Mouse (Mus musculus): Measurements from ENCODE around the gene Zc3h18. TPM values are rescaled to one million over a fixed set of nuclear protein-coding genes. Genes with fewer than 3 reads are reported as not detected.

Zc3h18 gene
- total RNA-seq (2022), result 10 to 100 TPM; 38.4 to 55.0 (median 47.0) TPM

DNA sequence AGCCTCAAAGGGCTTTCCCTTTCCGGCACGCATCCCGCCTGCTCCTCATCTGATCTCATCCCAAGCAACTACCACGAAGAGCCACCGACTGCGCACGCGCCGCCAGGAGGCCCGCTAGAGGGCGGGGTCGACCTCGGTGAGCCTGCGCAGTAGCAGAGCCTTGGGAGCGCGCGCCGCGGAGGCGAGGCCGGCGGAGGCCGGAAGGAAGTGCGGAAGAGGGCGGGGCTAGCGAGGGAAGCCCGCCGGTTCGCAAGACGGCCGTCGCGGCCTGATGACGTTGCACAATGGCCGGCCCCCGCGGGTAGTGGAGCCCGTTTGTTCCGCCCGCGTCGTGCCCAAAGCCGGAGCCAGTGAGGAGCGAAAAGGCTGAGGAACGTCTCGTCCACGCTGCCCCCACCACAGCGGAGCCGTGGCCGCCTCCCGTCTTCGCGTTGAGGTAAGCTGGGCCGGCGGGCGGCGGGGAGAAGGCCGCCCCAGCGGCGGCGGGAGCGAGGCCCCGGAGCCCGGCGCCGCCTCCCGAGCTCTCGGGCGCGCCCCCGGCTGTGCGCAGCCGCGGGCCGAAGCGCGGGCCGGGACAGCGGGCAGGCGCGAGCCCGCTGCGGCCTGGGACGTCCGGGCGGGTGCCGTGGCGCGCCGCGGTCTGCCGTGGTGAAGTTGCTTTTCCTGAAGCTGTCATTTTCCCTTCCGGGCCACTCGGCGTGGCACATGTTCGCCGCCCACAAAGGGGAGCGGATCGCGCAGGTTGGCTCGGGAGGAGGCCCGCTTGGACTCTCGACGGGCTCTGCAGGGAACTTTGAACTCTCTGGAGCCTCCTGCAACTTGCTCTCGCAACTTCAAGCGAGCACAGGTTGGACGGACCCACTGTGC, at the start of gene Zc3h18:
Zc3h18 (plus strand) TSS at position 245 of the 867 bp plus-strand sequence.
- DNase-seq, result peak; percentile 99

DNA sequence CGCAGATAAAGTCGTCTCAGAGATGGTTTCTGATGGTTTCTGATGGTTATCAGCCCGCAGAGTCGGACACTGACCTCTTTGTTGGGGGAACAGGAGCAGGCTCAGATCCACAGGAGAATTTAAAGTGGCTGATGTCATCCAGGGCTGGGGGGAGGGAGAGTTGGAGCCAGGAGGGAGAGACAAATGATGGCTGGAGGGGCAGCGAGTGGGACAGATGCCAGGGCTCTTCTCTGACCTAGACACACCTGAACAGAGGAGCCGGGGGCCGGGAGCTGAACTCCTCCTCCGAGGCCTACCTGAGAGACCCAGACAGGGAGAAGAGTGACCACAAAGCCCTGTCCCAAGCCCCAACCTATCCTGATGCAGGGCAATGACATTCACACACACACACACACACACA, 47.3 kb upstream of the Zc3h18 start:
- DNase-seq, result no peak

DNA sequence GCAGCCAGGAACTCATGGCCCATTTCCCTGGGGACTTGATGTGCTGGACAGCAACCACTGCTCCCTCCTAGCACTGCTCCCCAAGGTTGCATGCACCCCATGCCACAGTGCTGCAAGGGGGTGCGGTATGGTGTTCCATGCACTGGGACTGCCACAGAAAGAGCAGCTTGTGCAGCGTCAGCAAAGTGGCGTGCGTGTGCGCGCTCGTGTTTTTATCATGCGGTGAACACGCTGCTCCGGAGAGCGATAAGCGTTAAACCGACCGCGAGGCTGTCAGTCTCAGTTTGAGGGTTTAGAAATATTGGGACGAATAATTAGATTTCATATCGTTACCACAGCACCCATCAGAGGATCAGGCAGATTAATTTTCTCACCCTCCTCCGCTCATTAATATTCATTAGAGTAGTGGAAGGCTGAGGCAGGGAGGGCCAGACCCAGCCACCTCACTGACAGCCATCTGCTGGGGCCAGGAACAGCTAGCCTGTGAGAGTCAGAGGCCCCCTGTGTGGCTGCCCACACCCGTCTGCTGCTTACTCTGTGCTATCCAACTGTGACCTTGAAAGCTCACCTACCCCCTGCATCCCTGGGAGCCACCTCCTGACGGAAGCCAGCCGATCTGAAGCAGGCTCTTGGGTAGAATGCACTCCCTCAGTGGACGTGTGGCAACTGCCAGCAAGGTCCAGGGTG, 46.7 kb upstream of the Zc3h18 start:
- no peak for DNase-seq

DNA sequence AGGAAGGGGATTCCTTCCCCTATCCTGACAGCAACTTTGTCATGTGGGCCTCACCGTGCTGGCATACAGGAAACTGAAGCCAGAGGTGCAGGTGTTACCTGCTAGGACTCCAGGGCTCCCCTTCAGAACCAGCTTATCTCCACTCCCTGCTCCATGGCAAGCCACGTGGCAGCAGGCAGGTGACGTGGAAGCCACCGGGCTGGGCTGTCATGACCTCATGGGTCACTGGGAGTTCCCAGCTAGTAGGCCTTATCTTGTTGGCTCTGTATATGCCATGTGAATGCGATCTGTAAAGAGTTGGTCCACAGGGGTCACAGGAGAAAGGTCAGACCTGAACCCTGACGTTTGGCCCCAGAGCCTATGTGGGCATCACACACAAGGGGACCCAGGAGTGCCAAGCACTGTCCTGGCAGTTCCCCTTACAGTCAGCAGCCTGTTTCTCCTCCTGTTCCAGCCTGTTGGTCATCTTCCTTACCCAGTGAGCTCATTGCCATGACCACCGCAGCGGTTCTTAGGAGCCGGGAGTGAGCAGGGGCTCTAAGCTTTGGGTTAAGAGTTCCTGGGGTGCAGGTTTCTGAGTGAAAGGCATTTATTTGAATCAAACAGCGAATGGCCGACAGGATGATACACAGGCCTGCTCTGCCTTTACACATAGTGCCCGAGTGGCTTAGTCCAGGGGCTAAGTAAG, 45.8 kb upstream of the Zc3h18 start:
- no peak for DNase-seq

DNA sequence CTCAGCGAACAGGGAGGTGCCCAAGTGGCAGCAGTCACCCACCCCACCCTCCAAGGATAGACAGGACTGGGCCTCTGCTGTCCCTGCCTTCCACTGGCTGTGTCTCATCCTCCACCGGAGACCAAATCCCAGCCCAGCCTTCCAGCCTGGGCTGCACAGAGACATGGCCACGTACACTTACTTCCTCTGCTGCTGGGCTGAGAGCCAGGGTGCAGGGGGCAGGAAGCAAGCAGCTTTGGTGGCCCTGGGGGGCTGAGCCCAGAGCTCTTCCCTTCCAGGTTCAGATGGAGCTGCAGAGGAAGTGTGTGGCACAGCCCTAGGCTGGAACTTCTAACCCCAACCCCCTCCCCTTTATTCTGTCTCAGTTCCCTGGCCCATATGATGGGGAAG, 45.3 kb upstream of the Zc3h18 start:
- no peak for DNase-seq

DNA sequence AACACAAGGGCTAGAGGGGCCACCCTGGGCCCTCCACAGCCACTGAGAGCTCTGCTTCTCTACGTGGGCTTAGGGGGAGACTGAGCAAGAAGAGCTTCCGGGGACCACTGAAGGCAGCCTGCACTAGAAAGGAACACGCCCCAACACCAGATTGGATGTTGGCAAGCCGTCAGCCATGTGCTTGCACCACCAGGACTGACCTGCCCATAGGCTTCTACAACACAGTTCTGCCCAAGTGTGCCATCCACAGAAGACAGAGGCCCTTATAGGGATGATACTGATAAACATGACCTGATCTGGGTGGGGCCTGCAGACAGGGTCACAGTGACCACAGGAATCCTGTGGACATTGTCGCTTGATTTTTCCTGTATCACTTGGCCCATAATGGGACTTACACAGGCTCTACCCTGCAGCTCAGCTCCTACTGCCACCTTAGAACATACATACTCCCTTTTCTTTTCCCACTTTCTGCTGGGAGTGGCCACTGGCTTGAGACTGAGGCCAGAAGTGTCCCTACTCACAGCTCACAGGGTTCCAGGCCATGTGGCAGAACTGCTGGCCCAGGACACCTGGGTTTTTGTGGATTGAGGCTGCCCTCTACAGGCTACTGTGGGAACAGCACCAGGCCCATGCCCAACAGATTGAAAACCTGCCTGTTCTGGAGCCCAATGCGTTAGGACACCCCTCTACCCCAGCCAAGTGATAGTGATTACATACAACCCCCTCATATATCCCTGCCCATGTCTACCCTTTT, 43.5 kb upstream of the Zc3h18 start:
- peak; percentile 70 for DNase-seq

DNA sequence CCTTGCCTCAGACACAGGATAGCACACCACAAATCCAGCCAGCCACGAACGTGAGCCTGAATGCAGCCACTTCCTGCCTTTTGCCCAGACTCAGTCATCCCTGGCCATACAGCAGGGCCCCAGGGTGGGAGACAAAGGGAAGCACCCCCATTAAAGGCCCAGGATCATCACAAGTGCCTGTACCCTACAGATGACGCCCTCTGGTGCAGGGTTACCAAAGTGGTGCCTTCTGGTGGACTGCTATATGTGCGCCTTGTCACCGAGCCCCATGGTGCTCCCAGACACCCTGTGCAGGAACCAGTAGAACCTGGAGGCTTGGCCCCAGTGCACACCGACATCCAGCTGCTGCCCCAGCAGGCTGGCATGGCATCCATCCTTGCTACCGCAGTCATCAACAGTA, 42.9 kb upstream of the Zc3h18 start:
- DNase-seq, result no peak

DNA sequence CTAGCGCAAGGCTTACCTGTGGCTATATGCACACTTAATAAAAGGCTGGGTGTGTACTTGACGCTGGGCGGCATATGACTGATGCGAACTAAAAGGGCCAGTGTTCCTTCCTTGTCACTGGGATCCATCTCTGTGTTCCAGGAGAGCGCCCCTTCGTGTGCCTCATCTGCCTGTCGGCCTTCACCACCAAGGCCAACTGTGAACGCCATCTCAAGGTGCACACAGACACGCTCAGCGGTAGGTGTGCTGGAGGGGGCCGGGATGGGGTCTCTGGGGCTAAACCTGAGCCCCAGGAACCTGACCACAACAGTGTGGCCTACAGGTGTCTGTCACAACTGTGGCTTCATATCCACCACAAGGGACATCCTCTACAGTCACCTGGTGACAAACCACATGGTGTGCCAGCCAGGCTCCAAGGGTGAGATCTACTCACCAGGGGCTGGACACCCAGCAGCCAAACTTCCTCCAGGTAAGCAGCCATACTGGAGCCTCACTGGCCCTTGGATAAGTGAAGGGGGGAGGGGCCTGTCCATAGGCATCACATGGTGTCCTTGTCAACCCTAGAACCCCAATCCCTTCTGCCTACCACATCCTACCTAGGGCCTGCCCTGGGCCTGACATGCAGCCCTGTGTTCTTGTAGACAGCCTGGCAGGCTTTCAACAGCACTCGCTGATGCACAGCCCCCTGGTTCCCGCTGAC, 41.5 kb upstream of the Zc3h18 start:
- DNase-seq, result no peak

DNA sequence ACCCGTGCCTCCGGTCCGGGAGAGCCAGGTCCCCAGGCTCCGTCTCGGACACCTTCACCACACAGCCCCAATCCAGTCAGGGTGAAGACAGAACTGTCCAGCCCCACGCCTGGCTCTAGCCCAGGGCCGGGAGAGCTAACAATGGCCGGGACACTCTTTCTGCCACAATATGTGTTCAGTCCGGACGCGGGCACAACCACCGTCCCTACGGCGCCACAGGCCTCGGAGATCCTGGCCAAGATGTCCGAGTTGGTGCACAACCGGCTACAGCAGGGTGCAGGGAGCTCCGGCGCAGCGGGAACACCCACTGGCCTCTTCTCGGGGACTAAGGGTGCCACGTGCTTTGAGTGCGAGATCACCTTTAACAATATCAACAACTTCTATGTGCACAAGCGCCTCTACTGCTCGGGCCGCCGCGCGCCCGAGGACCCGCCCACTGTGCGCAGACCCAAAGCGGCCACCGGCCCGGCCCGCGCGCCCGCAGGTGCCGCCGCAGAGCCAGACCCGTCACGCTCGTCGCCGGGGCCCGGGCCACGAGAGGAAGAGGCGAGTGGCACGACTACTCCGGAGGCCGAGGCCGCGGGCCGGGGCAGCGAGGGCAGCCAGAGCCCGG, 40.7 kb upstream of the Zc3h18 start:
- no peak for DNase-seq

DNA sequence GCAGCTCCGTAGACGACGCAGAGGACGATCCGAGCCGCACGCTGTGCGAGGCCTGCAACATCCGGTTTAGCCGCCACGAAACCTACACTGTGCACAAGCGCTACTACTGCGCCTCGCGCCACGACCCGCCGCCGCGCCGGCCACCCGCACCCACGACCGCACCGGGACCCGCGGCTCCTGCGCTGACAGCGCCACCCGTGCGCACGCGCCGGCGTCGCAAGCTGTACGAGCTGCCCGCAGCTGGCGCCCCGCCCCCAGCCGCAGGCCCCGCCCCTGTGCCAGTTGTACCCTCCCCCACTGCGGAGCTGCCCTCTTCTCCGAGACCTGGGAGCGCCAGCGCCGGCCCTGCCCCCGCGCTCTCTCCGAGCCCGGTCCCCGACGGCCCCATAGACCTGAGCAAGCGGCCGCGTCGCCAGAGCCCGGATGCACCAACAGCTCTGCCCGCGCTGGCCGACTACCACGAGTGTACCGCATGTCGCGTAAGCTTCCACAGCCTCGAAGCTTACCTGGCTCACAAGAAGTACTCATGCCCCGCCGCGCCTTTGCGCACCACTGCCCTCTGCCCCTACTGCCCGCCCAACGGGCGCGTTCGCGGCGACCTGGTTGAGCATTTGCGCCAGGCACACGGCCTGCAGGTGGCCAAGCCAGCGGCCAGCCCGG, 40.0 kb upstream of the Zc3h18 start:
- DNase-seq, result no peak

DNA sequence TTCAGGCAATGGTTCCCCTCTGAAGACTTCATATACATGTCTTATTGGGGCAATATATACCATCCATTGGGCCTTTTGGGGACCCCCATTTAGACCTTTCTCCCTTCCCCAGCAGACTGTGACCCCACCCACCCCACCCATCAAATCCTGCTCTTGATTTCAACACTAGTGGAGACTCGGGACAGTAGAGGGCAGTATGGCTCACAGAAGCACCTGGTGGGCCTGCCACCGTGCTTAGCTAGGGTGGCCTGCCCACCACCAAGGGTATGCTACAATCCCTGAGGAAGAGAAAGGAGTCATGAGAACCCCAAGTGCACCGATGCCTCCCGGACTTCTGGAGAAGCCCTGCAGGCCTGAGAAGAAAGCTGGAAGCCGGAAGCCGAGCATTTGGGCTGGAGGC, 37.6 kb upstream of the Zc3h18 start:
- no peak for DNase-seq

DNA sequence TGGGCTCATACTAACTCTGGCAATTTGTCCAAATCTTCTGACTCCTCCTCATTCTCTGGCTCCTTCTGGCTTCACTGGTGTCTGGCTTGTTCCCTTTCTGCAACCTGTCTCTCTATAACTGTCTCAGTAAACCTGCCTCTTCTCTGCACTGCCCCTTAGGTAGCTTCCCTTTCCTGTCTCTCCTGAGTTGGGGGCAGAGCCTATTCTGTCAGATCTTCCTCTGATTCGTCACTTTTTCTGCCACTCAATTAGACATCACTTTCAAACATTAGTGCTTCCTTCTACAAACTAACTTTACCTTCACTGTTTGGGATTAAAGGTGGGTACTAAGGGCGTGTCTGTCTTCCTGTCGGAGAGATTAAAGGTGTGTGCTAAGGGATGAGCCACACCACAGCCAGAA, 35.6 kb upstream of the Zc3h18 start:
- DNase-seq, result no peak

DNA sequence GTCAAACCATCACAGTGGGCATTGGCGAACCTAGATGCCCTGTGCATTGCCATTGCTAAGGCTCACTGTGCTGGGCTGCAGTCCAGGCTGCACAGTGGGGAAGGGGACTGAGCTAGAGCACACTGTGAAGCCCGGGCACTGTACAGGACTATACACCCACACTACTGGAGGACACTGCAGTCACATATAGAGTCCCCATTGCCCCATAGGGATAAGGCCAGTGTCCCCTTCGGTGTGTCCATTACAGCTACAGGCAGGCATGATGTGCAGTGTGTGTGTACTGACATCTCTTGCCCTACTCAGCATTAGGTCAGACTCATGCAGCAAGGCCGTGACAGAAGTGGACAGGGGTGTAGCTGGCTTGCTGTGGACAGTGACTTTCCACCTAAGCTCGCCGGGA, 34.6 kb upstream of the Zc3h18 start:
- no peak for DNase-seq

DNA sequence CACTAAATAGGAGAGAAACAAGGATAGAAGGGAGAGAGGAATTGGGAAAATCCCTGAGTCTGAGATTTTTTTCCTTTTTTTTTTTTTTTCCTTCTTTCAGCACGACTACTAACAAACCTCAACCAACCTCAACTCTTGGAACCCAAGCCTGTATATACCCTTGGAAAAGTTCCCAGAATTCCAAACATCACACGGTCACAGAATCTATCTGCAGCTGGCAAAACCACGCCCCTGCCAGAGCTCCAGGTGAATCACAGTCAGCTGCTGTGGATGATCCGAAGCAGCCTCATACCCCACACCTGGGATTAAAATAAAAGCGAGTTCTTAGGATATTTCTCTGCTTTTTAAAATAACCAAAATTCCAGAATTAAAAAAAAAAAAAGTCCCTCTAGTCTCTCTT, 34.0 kb upstream of the Zc3h18 start:
- DNase-seq, result no peak

DNA sequence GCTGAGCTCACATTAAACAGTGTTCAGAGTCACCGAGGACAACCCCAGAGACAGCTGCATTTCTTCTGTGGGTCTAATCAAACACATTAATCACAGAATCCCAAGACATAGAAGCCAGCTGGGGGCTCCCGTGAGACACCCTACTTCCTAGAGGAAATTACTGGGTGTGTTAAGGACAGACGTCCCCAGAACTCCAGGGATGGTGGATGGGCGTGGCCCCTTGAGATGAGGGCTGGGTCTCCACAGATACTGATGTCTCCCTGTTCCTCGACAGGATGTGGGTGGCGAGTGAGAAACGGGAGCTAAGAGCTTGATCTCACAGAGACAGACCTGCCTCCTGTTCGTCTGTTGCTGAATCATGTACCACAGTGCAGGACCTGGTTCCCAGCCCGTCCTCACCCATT, 33.6 kb upstream of the Zc3h18 start:
- DNase-seq, result no peak

DNA sequence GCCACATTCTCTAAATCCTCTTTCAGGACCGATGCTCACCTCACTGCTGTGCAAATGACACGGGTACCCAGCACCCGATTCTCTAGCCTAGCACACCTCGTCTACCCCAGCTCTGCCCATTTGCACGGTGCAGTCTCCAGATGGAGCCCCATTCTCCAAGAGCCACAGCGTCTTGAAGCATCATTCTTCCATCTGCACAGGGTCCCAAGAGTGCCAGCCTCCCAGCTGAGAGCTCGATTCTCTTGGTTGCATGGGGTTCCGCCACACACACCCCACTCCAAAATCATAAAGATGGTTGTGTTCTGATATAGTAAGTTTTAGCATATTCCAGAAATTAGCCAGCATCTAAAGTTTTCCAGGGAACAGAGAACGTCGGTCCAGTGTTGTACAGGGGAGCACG, 33.1 kb upstream of the Zc3h18 start:
- no peak for DNase-seq

DNA sequence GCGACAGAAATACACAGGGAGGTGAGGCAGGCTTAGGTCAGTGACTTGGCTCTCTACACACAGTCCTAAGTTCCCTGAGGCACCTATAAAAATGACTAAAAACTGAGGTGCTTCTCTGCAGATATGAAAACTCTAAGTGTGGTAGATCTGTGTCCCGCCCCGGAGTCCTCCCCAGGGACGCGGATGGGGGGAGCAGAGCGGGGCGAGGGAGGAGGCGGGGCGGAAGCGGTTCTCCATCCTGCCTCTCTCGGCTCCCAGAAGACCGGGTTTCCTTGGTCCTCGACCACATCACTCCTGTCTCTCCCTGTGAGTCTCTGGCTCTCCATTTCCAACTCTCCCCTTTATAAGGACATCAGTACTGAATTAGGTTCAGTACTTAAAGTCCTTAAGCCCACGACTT, 32.7 kb upstream of the Zc3h18 start:
- no peak for DNase-seq

DNA sequence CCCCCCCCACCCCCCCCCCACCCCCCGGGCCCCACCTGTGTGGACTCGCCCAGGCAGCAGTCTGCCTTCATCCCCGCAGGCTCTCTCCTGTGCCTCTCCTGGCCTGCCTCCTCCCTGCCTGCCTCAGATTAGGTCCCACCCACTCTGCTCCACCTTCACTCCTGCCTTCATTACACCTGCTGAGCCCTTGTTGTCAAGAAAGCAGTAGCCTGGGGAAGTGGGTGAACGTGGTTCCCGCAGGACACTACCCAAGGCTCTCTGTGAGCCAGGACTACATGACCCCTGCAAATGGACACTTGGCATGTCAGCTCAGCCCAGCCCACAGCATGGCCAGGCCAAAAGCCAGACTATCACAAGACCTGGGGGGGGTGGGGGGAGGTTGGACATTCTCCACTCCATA, 32.2 kb upstream of the Zc3h18 start:
- DNase-seq, result no peak

DNA sequence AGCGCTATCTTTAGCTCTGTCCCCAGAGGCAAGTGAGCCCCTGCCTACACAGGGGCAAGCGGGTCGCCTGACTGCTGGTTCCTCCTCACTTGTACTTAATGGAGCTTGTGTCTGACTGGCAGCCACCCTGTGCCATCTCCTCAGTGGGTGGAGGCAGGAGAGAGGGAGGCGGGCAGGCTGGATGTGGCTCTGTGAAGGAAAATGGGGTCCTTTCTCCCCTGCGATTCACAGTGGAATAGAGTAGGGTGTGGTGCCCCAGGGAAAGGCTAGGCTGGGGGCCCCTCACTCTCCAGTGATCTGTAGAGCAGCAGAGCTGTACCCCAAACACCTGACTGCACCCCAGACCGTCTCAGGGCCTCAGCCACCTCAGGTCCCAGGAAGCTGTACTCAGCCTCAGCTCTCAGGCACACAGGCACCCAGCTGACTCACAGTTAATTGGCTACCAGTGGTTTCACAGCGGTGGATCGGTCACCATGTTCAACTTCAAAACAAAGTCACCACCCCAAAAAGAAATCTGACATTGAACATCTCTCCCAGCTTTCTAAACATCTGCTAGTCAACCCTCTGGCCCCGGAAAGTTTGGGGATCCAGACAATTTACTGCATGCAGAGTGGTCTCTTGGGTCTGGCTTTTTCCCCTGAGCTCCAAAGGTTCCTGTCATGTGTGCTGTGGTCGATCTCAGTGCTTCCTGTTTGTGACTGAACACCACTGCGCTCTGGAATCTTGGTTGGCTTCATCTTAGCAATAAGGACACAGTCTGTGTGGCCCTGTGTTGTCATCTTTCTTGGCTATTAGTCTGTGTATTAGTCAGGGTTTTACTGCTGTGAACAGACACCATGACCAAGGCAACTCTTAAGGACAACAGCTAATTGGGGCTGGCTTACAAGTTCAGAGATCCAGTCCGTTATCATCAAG, 31.0 kb upstream of the Zc3h18 start:
- no peak for DNase-seq

Data from adrenal gland, adult 8-10 months (tissue).